Mouse (Mus musculus): ENCODE measurements at regions not wholly inside any gene's neighbourhood (a gene's known extent, or its start where the extent isn't known, plus 50 kb on each side); places are given as distances from the start of the nearest gene placed in this dataset.
A peak's percentile ranks its signal among the peaks of the same experiment; 100 is the strongest.

DNA sequence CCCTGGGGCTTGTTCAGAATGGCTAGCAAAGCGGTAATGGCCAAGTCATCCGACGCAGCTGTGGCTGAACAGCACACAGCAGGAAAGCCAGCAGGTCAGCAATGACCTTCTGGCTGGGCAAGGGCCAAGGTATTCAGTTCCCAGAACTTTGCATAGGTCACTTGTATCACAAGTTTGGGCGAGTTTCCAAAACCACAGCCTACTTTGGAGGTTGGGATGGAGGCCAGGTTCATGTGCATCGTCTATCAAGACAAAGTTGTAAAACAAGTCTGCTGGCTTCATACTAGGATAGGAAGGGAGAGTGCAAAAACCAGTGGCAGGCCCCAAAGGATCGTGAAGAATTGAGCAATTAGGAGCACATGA is 639.8 kb upstream of the Vstm2b start:
- peak; percentile 84 for DNase-seq

DNA sequence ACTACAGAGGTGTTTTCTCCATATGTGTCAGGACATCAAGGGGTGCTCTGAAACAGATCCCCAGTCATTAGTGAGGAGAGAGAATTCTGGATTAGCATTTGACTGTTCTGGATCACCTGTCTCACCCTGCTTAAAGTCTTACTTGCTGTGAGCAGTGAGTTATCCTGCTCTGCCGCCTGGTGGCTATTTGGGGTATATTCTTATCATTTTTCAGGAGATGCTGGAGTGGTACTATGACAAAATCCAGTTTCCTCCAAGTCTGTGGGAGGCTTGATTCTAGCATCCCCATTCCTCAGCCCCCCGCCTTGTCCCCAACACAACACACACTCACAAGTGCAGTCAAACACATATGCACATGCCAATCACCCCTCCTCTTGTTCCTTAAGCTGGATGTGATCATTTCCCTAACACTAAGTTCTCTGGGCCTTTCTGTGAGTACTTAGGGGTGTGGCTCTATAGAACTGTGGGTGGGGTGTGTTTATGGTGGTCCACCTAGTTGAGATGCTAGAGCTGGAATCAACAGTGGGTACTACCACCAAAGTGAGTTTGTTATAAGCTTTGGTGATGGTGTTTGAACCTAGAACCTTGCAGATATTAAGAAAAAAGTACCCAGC is 624.6 kb upstream of the Vstm2b start:
- DNase-seq = peak; percentile 55

DNA sequence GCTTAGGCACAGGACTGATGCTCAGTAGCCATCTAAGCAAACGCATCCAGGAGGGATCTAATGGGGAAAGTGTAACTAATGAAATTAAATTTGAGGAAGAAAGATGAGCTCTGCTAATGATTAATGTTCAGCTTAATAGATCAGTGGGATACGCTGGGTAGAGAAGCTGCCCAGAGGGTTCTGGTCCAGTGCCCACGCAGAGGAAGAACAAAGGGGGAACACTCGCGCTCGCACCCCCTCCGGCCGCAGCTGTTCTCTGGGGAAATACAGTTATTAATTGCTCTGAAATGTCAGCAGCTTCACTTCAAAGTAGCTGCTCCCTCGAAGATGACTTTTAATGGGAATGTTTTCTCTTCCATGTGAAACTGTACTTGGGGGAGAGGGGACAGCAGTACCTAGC is 623.0 kb upstream of the Vstm2b start:
- no peak for DNase-seq

DNA sequence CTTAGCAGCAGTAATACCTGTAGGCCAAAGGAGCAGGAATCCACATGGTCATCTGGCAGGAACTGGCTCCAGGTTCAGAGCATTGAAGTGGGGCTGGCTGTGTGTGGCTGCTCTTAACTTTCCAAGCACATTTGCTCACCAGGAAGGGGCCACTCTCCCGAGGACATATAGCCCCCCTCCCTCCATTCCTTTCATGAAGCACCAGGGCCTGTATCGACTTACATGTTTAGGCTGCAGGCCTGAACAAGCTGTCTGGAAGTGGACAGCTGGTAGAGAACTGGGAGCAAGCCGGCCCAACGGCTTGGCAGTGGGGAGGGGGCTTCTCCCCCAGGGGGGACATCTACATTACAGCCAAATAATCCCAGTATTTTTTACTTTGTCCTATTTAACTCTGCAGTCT is 622.5 kb upstream of the Vstm2b start:
- no peak for DNase-seq

DNA sequence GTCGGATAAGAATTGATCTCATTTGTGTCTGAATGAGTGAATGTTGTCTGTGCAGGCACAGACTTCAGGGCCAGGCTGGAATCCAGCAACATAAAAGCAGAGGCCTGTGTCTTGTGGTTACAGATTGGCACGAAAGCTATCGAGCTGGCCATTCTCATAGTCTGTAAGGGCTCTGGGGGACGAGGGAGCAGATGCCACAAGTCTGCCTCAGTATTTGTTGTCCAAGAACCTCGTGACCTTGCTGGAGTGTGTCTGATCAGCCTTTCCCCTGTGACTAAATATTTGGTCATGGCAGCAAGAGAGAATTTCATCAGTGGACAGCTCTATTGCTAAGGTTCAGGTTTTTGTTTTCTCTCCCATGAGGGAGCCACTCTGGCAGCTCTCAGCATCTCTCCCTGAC is 622.0 kb upstream of the Vstm2b start:
- no peak for DNase-seq

DNA sequence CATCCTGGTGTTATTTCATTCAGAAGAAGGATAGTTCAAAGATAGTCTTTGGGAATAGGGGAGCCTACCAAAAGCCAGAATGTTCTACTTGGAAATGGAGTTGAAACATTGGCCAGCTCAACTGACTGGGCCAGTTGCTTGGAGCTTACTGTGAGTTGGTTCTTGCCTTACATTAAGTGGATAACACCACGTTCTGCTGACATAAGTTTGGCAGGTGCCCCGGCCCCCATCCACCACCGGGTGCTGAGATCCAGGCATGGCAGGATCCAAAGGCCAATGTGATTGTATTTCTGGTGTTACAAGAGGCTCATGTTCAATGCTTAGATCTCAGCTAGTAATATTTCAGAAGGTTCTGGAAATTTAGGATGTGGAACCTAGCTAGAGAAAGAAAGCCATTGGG is 608.0 kb upstream of the Vstm2b start:
- no peak for DNase-seq

DNA sequence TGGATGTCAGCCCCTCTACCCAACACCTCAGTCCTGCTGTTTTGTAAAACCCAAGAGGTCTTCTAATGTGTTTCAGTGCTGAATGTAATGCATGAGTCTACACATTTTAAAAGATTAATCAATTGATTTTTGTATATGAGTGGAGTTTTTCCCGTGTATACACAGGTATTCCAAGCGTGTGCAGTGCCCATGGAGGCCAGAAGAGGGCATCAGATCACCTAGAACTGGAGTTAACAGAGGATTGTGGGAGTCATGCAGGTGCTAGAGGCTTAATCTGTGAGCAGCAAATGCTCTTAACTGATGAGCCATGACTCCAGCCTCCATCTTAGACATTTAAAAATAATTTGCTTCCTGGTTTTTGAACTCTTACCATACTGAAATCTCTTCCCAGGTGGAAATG is 587.6 kb upstream of the Vstm2b start:
- DNase-seq = peak; percentile 17

DNA sequence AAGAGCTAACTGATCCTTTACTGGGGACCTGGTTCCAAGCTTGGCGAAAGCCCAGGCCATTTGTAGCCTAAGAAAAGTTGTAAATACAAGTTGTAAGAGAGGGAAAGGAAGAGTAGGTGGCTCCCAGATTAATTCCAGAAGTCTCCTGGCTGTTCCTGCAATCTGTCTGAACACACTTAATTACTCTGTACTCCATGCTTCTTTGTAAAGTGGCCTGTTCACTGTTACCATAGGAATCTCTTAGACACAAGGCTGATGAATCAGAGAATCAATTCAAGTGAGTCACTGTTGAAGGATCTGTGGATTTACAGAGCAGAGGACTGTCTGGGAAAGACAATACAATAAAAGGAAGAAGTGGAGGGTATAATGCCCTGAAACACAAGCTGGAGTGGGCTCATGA is 577.0 kb upstream of the Vstm2b start:
- DNase-seq = no peak

DNA sequence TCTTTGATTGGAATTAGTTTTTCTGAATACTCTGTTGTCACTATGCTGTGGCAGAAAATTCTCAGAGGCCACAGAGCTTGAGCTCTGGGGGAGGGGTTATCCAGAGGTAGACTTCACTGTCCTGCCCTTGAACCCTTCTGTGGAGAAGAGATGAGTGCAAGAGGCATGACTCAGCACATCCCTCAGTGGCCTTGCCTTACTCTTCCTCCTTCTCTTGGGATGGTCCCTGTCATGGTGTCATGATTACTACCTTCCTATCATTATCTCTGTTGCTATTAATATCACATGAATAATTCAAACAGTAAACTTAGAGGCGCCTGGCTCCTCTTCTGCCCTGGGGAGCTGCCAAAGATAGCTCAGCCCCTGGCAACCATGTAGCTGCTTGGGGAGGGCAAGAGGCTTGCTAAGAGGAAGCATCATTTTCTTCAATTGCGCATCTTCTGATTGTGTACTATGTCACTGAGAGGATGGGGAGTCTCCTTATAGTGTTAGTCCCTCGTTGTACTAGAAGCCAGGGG is 572.9 kb upstream of the Vstm2b start:
- DNase-seq = no peak

DNA sequence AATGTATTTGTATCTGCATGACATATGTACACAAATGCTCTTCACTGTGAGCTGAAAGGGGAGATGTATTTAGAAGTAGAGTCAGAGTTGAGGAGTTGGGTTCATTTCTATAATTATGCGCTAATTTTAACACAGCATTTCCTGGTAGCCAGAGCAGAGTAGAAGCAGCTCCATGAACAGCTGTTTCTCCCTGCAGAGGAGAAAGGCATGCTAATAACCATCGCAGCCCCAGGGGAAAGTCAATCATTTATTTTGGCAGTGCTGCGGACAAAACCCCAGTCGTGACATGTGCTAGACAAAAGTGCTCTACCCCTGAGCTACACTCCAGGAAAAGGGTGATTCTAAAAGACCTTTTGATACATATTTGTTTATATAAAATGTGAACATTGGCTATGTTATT is 565.7 kb upstream of the Vstm2b start:
- peak; percentile 48 for DNase-seq

DNA sequence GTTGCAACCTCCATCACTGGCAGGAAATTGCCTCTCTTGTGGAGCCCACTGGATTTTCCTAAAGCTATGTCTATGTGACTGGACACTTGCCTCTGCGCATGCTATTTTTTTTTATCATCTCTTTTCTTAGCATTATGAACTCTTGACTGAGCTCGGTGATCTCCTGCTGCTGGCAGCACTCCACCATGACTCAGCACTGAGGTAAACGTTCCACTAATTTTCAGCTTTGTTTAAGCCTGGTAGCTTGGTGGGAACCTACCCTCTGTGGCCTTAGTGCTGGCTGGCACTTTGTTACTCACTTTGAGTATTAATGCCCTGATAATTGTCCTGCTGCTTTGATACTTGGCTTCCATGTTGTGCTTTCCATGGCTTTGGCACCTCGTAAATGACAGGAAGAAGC is 545.8 kb upstream of the Vstm2b start:
- no peak for DNase-seq

DNA sequence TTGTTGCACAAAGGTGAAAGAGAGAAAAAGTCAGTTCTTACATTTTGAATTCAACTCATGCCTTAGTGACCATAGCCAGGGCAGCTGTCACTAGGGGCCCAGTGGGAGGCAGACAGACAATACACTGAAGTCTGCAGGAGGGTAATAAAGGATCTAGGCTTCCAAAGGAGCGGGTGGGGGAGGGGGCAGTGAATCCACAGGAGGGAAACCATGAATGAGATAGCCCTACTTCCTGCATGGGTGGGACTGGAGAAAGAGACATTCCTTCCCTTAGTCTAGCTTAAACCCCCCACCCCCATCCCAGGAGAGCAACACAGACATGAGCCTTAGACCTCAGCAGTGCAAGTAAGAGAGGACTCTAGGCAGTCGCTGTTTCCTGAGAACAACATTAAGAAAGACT is 535.4 kb upstream of the Vstm2b start:
- no peak for DNase-seq

DNA sequence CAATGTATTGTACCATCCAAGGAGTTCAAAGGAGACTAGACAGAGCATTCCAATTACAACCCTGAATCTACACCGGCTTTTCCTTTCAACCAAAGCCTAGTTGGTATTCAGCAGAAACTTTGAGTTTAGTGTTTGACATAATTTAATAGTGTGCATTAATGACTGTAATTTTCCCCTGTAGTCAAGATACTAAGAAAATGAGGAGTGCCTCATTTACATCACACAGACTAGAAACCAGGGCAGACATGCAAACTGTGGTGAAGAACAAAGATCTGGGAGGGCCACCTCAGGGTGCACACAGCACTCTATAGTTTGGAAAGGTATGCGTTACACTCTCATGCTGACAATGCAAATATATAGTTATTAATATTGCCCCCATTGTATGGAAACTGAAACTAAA is 525.4 kb upstream of the Vstm2b start:
- no peak for DNase-seq

DNA sequence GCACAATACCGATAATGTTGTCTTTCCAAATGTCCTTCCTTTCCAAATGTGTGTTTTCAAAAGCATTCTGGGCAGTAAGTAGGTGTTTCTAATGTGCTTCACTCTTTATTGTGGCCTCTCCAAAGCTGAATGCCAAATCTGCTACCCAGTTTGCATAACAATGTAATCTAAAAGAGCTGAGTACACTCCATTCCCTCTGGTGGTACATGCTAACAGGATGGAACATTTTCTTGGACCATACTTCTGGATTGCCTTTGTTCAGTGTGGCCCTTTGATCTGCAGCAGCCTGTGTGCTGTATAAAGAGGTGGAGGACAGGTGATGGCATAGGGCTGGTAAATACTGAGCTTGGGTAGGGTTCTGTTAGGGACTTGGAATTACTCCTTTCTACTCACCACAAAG is 520.3 kb upstream of the Vstm2b start:
- DNase-seq = no peak

DNA sequence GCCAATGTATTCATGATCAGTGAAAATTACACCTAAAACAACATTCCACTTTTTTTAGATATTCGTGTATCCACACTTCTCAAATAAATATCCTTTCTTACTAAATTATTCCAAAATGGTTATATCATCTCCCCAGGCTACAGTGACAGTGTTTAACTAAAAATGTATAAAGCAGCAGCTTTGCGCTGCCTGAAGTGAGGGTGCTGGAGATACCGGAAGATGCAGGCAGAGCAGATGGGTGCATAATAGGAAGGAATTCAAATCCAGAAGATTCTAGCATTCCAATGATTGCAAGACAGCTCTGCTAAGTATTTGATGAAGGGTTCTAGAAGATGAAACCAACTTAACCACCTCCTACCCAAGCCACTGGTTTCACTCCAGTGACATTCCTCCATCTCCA is 516.9 kb upstream of the Vstm2b start:
- DNase-seq = no peak

DNA sequence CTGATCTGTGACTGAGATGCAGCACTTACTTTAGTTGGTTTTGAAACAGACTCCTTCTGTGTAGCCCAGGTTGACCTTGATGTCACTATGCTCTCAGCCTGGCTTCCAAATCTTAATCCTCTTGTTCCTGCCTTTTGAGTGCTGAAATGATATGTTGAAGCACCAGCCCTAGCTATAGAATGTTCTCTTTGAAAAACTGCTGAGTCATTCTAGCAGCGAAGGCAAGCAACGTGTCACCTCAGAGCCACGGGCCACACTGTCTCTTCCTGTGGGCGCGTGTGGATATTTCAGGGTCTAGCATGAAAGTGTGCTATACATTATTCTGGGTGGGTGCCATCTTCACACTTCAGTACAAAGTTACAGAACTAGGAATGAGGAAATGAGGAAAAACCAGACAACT is 510.0 kb upstream of the Vstm2b start:
- no peak for DNase-seq

DNA sequence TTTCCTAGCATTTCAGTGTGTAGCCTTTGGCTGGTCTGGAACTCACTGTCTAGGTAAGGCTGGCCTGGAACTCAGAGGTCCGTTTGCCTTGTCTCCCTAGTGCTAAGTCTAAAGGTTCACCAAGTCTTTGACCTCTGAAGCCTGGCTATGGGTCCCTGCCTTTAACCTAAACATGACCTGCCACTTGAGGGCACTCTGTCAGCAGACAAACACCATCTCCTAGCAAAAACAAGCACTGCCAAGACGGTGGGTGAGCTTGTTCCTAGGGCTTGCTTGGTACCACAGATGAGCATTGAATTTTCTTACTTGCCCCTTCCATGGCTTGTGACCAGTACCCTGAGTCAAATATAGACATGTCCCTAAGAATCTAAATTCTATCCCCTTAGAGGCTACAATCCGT is 508.3 kb upstream of the Vstm2b start:
- DNase-seq = no peak

DNA sequence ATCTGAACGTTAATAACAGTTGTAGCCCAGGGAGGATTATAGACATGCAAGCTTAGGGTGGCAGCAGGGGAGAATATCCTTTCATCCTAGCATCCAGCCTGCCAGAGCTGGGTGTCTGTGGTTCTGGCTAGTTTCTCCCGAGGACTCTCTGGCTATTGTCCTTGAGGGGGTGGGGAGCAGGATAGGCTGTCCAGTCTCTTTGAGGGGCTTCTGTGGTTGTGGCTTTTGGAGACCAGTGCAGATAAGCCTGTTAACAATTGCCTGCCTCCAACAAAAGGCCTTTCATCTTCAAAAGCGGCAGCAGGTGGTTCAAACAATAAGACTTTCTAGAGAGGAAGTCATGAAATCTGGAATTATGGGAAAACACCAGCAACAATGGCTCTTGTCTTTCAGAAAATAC is 507.2 kb upstream of the Vstm2b start:
- no peak for DNase-seq

DNA sequence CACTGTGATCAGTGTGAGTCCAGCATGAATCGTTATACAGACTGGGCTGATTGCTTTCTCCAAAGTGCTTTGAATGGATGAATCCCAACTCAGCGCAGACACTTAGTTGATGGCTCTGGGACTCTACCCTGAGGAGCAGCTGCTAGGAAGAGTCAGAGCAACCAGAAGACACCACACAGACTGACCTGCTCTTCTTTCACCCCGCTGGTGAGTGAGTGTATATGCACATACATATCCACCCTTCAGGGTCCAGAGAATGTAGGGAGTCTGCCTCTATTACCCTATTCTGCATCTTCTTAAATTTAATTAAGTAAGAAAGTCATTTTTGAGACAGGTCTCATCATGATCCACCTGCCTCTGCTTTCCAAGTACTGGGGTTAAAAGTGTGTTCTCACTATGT is 506.5 kb upstream of the Vstm2b start:
- DNase-seq = no peak

DNA sequence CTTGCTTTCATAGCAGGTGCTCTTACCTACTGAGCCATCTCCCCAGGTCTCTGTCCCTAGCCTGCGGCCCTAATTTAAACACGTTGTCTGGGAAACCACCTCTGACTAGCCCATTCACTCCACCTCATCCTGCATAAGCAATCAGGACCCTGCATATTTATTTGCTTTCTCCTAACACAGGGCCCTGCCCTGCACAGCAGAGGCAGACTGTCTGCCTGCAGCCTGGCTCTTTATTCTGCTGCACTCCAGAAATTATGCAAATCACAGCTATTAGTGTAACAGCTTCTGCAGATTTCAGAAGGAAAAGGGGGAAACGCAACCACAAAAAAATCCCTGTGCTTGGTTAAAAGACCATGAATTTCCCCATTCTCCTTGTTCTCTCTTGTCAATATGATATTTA is 505.9 kb upstream of the Vstm2b start:
- no peak for DNase-seq

DNA sequence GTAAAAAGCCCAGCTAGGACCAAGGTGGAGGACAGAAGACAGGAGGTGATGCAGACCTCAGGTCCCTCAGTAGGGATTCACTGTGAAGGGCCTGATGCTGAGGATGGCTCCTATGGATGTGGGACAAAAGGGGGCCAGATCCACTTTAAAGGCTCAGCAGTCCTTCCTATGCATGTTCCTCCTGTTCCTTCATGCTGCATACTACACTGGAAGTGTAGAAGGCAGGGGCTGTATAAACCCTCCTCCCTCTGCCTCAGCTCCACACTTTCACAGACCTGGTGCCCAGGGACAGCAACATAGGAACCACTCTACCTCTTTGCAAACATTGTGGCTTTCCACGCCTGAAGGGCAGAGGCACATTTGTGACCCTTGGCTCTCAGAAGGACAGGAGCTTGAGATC is 505.4 kb upstream of the Vstm2b start:
- no peak for DNase-seq

DNA sequence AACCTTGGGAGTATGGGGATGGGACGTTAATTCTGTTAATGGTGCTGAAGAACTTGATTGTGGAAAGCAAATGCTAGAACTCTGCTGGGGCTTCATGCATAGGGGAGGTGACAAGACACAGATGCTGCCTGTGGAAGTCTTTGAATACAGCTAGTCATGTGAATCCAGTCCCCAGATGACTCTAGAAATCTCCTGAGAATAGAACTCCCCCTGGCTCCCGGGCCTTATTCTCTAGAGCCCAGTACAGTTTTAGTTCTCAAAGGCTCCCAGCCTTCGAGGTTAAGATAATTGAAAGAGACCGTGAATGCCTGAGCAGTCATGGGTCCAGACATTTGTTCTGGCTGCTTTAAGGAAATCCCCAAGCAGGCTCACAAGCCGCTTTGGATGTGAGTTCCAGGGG is 499.9 kb upstream of the Vstm2b start:
- DNase-seq = no peak

DNA sequence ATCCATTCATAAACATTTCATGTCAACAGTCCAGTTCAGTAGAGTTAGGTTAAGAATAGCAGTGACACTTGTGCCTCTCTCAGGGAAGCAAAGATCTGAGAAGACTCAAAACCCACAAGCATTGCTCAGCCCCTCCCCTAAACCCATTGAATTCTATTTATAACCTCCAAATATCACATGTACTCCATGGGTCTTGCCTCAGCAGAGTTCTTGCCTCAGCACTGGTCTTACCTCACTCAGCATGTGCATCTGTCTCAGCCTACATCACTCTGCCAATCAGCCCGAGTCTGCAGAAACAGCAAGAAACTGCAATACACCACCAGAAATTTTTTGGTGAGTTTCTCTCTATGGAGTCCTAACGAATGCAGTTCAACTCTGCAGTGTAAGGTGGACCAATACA is 478.8 kb upstream of the Vstm2b start:
- DNase-seq = no peak

DNA sequence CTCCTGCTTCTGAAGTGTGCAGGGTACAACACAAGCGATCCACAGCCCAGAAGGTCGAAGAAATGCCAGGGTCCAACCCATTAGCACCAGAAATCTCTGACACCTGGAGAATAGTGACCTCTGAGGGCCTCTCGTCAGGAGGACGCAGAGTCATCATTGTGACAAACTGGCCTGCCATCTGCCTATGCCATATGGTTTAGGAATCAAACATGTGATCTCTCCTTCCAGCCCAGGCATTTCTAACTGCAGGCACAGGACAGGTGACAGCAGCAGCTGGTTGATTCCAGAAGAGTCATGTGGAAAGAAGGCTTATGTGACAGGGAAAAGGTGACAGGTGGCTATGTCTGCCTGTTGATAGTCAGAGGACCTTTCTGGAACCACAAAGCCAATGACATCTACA is 476.0 kb upstream of the Vstm2b start:
- no peak for DNase-seq

DNA sequence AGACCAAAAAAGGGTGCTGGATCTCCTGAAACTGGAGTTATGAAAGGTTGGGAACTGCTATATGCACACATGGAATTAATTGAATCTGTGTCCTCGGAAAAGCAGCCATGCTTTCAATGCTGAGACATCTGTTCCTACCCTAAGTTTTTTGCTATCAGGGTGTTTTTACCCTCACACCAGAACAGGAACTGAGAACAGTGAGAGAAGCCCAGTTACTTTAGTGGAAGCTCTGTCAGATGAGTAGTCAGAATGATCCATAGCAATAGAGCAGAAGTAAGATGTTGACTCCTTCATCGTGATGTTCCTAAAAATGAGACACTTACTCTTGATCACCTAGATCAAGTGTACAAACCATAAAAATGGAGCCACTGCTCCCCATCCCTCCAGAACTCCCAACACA is 468.7 kb upstream of the Vstm2b start:
- DNase-seq = no peak

DNA sequence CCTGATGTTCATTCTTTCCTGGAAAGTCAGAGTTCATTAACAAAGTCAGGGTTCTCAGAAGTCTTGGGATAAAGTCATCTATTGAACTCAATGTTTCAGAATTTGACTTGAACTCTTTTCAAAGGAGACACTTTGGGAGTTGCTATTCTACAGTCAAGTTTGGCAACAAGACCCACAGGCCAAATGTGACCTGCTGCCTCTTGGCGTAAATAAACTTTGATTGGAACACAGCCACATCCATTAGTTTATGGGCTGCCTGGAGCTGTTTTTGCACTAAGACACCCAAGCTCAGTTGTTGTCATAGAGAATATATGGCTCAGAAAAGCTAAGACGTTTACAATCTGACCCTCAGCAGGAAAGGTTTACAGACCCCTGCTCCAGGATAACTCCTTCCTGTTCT is 464.2 kb upstream of the Vstm2b start:
- peak; percentile 18 for DNase-seq
